Mouse (Mus musculus) spleen, adult 2 months (tissue): ENCODE results near the gene 1190005I06Rik.

Experiments used
- CTCF ChIP-seq: fragments of 200-500 bp; IDR thresholded peaks from 2 replicates; pipeline ENCODE4 v1.5.1; 2011; ENCODE audit warnings: mild to moderate bottlenecking, inconsistent platforms; ENCODE audit not compliant: insufficient read depth, insufficient read length, insufficient replicate concordance; ENCODE audit errors: extremely low read depth
- POLR2A ChIP-seq: fragments of 200-500 bp; IDR thresholded peaks from 2 replicates; pipeline ENCODE4 v1.6.1; 2011; ENCODE audit warnings: low read depth, low read length, inconsistent platforms

- TF ChIP-seq POLR2A, result no peak
- no peak for TF ChIP-seq CTCF
These were observed 61.9 kb downstream of the 1190005I06Rik start for GRCm38 (mm10) chr8:120585521-120585920.
